Comparison of ENCODE assay signal across 9 mouse cellular contexts in genomic region chr2:61986967-61987550, GRCm38 (mm10). TPM values are rescaled to one million over a fixed set of nuclear protein-coding genes. Genes with fewer than 3 reads are reported as not detected.
A peak's percentile ranks its signal among the peaks of the same experiment; 100 is the strongest.
DNase-seq lines count a peak whose midpoint lies in the region.
"Had no signal": no experiment of that assay in that cellular context is flagged by ENCODE, and none has a peak within 500 bp of the region (broad histone marks: within the 10 kb centered on the region; RNA-seq: fewer than 3 reads in every experiment).

No protein-coding gene starts in this region.

- intact Hi-C loops in left cerebral cortex, postnatal 4 days (cut with DNase I), result loop anchor here (10.0 kb wide), 2 partner anchors 468 to 638 kb away; no protein-coding TSS in a partner anchor

- peak; percentile 7 to 46 for DNase-seq in cerebellum, postnatal 10 days
- DNase-seq in cerebellum, adult 11 months, result no peak
- DNase-seq in left cerebral cortex, adult 11 months (ENCODE audit: low spot score), result peak; percentile 35
- no peak for DNase-seq in left cerebral cortex, postnatal 4 days
- peak; percentile 3 for DNase-seq in induced T-regulatory cell, adult 2 months (ENCODE audit: low read depth)
- peak; percentile 46 to 54 for DNase-seq in right cerebral cortex, adult 2 months (ENCODE audit: low spot score in 2 of 2)
- no peak for DNase-seq in urinary bladder, postnatal 36 days (ENCODE audit: low spot score in 2 of 2)
- no peak for DNase-seq in thymus, postnatal 25 days
- DNase-seq: adrenal gland, adult 2 months had no signal

RNA-seq across cellular contexts. Expression of gene Slc4a10, which starts 59.2 kb away (rescaled TPM):
- 10 to 100 TPM; 78.8 to 80.1 TPM for total RNA-seq in left cerebral cortex, postnatal 4 days (2021)

Comparison
In these comparisons a context has a peak if more than half of its experiments do, and no peak if none do; other contexts are left out.
1. DNase-seq: peak in cerebellum, postnatal 10 days (2 of 2), left cerebral cortex, adult 11 months (single experiment), induced T-regulatory cell, adult 2 months (single experiment) and right cerebral cortex, adult 2 months (2 of 2); none in cerebellum, adult 11 months (single experiment), left cerebral cortex, postnatal 4 days (single experiment), urinary bladder, postnatal 36 days (0 of 2) and thymus, postnatal 25 days (single experiment).